Mouse (Mus musculus): Measurements from ENCODE around the gene Ubr1.
A peak's percentile ranks its signal among the peaks of the same experiment; 100 is the strongest.
"Not testable (repeated sequence)": the region's sequence is repeated elsewhere in the genome, so short reads cannot be mapped to it uniquely, and the experiment has no call there.

Gene Ubr1

DNA sequence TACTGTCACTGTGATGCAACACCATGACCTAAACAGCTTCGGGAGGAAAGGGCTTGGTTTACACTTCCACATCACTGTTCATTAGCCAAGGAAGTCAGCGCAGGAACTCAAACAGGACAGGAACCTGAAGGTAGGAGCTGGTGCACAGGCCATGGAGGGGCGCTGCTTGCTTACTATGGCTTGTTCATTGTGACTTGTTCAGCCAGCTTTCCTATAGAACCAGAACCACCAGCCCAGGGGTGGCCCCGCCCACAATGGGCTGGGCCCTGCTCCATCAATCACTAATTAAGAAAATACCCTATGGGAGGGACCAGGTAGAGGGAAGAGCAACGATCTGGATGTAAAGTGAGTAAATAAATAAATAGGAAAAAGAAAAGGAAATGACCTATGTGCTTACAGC, 2.4 kb upstream of the Ubr1 start:
- no peak for DNase-seq

DNA sequence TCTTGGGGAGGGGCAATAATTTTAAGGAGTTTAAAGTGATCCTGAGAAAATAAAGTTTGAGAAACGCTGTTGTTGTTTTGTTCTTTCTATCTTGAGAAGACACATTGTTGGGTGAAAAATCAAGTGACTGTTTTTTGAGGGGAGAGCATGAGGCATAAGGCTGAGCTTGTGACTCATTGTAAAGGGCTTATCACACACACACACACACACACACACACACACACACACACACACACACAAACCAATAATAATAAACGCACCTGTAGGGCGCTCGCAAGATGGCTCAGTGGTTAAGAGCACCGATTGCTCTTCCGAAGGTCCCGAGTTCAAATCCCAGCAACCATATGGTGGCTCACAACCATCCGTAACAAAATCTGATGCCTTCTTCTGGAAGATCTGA, 1.7 kb upstream of the Ubr1 start:
- not testable (repeated sequence) for DNase-seq

DNA sequence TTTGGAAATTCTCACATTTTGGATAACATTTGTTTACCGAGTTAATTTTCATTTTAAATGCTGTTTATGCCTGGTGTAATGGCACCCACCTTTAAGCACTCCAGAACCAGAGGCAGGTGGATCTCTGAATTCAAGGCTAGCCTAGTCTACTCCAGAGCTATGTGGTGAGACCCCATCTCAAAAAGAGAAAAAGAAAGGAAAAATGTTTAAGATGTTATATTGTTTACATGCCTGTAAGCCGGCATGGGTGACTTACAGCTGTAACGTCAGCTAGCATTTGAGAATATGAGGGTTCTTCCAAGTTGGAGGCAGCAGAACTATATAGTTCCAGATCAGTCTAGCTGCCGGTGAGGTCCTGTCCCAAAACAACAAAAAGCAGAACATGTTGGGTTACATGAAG, 1.3 kb upstream of the Ubr1 start:
- no peak for DNase-seq

DNA sequence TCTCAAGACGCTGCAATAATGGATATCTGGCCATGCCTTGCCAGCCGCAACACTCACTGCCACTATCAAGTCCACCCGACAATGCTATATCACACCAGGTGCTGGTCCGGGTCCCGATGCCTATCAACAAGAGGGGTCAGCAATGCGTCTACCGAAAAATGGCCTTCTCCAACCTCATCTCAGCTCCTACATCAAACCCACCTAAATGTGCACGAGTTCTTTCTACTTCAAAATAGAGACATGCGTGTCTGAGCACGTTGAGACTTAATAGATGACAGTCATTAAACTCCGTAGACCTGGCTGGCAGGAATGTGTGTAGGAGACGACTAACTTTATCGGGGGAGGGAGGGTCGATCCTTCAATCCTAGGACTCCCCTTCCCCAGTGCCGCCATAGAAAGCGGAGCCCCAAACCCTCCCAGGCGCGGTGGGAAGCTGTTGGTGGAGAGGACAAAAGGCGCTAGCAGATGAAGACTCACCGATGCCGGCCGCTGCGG, 423 bp downstream of the Ubr1 start:
- DNase-seq: no peak

DNA sequence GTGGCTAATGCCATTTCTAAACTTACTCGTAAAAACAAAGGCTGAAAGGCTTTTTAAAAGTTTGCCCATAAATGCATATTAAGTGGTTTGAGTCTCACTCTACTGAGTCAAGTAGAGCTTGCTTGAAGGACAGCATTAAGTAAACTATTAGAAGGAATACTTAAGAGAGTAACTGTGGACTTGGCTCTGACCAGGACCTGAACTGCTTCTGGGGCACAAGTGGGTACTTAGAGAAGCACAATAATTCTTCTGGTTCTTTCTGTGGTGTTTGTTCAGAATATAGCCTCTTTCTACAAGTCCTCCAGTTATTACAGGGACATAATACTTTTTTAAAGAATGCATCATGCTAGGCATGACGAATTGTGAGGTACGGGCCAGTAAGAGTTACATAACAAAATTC, 5.0 kb downstream of the Ubr1 start:
- DNase-seq: no peak

DNA sequence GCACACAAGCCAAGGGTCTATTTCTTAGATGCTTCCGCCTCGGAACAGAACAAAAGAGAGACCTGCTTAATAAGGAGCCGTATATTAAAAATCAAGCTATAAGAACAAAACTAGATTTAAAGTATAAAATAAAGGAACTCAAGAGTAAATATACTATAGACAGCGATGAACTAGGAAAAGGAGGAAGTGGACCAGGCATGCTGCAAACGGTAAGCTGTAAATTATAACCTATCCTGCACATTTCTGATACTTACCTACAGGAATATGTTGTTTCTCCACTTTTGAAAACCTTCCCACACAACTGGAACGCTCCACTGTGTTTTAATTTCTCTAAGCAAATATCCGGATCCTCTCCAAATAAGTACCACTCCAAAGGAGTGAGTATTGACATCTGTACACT, 7.4 kb downstream of the Ubr1 start:
- DNase-seq: no peak

DNA sequence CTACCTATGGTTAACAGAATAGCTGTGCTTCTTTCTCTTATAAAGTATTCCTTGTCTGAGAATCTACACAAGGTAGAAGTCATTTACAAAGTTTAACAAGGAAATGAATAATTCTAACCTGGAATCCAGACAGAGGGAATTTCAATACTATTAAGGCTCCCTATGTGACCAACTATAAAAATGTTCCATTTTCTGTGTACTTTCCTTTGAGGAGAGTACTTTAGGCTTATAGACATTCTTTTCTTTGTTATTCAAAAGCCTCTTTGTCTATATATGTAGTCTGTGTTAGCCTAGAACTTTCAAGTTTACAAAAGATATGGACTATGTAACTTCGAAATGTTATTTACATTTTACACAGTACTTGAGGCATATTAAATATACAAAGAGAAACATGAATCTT, 10.3 kb downstream of the Ubr1 start:
- no peak for DNase-seq

DNA sequence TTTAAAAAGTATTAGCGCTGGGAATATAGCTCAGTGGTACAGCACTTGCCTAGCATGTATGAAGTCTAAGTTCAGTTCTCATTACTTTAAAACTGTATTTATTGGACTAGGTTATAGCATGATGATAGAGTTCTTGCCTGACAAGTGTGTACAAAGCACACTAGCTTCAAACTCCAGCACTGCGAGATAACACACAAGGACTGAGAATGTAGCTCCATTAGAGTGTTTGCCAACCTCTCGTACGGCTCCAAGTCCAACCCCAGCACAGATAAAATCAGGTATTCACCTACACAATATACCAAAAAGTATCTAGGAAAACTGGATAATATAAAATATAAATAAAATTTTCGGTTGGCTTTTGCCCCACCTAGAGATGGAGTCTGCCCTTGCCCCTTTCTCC, 10.7 kb downstream of the Ubr1 start:
- DNase-seq: no peak

DNA sequence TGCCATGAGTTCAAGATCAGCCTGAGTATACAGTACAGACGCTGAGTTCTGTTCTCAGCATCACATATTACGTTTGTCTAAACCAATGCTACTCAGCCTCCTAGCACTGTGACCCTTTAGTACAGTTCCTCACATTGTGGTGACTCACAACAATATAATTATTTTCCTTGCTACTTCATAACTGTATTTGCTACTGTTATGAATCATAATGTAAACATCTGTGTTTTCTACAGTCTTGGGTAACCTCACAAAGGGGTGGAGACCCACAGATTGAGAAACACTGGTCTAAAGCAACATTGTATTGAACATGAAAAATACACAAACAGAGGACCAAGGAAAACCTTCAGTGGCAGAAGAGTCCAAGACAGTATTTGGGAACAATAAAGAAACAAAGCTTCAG, 11.2 kb downstream of the Ubr1 start:
- DNase-seq: no peak

DNA sequence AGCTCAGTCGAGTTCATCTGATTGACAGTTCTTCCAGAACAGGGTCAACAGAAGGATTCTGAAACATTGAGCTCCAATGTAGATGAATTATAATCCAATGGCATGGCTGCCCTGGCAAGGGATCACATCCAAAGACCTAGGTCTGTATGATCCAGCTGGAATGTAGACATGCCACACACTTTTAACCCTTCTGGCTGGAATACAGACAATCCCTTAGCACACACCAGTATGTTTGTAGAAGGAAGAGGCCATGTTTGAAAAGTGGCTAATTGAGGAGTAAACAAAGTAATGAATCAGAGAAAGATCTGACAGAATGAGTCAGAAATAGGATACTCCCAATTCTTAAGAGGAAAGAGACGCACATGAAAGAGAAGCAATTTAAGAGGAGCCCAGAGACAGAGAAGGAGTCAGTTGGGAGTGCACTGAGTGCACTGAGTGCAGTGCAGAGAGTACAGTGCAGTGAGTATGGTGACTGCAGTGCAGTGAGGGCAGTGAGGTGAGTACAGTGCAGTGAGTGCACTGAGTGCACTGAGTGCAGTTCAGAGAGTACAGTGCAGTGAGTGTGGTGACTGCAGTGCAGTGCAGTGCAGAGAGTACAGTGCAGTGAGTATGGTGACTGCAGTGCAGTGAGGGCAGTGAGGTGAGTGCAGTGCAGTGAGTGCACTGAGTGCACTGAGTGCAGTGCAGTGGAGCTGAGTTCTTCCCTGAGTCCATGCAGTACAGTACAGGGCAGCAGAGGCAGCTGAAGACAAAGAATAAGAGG, 18.2 kb downstream of the Ubr1 start:
- no peak for DNase-seq

DNA sequence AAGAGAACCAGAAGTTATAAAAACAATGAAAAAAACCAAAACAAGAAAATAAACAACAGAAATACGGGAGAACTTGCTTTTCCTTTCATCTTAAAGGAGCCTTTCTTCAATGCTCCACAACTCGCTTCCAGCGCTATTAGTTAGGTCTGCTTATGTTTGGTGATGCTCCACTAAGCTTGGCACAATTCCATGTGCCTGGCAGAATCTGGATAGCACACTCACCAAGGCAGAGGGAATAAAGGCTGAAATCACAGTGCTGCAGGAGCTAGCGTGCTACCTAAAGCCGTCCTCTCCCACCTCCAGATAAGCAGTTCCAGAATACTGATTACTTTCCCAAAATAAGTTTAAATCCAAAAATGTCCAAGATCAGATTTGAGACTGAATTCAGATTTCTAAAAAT, 19.3 kb downstream of the Ubr1 start:
- no peak for DNase-seq

DNA sequence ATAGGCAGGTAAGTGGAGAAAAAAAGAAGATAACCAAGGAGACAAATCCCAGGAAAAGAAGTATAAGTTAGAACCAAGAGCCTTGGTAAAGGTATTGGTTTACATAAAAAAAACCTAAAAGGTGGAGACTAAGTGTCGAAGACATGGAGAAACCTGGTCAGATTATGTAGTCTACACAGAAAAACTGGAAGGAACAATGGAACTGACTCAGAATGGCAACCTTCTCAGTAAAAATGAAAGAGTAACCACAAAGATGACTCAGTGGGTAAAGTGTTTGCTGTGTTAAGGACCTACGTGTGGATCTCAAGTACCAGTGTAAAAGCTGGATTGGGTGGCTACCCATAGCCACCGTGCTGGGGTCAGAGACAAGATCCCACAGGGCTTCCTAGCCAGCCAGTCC, 37.5 kb downstream of the Ubr1 start:
- no peak for DNase-seq

DNA sequence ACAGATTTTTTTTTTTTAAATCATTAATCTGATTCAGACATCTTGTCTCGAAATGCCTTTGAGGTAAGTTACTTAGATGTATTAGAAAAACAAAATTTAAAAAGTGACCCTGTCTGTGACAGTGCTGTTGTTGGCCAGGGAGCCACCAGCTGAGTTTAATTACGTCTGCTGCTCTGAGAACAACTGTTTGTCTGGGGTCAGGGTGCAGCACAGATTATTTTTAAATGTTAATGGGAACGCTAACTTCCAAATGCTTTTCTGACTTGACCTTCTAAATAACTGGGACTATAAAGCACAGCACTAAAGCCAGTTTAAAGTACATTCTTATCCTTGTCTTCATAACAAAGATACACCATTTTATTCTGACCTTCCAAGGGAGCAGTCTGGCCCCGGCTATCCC, 61.0 kb downstream of the Ubr1 start:
- no peak for DNase-seq

DNA sequence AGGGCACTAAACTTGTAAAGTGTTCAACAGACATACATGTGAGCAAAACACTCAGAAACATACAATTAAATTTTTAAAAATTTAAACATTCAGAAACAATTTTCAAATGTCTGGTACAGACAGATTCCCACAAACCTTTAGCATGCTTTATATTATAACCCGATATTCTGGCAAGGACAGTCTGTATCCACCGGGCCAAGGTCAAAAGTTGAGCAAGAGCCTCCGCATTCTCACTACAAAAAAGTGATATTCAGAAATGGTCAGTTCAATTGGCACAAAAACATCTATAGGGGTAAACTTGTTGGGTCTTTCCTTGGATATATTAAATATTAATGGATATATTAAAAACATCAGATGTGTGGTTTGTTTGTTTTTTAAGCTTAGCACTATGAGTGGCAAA, 74.2 kb downstream of the Ubr1 start:
- DNase-seq: no peak

DNA sequence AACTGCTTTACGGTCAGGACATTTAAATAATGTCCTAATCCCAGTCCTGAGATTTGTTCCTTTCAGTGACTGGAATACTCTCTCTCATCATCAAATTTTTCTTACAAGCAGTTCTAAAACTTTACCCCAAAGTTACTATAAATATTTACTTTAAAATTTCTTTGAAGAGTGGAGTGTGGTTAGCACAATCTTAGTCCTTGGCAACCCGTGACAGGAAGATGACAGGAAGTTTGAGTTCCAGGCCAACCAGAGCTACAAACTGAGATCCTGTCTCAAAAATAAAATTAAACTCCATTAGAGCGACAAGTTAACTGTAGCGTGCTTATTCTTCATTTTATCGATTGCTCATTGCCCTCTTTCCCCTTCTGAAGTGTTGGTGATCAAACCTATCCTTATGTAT, 82.9 kb downstream of the Ubr1 start:
- DNase-seq: peak; percentile 39

DNA sequence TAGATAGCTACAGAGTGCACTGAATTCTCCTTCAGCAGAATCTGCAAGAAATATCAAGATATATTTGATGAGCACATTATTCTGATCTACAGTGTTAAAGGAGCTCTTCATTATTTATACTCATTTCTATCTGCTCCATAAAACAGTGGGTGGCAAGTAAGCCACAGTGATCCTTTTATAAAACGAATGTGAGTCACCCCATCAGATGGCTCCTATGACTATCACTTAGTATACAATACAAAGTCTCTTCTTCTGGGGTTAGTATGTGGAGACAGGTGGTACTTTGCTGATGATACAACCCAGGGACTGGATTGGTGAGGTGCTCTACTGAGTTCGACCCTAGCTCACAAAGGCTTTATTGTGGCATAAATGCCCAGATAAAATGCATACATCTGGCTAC, 97.3 kb downstream of the Ubr1 start:
- DNase-seq: no peak

DNA sequence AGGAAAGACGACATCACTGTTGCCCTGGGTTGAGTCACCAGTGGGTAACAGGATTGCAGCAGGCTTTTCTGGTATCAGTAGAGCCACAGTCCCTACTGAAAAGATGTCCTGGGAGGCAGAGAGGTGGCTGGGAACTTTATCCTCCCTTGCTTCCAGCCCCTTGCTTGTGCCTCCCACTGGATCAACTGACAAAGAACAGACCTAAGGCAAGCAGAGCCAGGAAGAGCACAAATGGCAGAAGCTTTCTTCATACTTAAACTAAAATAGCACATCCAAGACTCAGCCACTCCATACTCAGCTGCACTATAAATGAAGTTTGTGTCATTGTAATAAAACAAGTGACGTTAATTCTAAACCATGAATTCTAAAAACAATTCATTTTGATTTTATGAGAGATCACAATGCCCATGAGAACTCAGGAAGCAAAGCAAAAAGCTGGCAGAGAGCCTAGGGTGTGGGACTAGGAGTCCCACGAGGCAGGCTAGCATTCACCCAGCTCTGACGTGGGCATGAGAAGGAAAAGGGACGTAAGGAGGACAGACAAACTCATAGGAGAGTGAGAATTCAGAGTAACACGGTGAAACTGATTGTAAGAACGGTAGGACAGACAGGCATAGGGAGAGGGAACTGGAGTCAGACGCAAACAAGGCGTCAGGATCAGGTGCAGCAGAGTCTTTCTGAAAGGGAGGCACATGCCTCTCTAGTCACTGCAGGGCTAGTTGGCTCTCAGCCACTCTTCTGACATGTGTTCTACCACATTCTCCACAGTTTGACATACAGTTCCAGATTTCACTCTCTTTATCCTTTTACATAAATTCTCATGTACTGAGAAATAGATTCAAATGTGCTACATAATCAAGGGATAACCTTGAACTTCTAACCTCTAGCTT, 98.8 kb downstream of the Ubr1 start:
- DNase-seq: peak; percentile 64

DNA sequence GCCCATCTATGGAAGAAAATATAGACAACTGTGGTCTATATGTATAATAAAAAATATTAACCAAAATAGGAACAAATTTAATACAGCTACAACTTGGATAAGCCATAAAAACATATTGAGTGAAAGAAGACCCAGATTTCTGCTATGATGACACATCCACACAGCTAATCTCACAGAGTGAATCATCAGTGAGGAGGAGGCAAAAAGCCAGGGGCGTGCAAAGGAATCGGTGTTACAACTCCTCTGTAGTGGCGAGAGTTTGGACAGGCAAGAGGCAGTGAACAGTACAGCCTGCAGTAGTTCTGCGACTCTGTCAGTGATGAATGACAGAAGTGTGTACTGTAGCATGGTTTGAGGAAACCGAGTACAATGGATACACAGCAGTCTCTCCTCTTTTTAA, 103.2 kb downstream of the Ubr1 start:
- no peak for DNase-seq

DNA sequence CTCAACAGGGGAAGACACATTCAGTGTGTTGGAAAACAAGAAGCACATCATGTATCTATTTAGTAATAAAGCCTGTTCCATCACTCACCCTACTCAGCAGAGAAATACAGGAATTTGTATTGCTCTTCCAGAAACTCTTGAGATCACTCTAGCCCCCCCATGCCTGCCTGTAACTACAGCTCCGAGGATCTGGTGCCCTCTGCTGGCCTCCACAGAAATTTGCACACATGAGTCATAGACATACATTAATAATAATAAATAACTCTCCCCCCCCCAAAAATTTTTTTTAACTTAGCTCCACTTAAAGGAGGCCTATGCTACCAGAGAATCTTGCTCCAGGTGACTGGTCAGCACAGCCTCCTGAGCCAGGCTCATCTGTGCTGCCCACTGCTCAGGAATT, 104.0 kb downstream of the Ubr1 start:
- peak; percentile 44 for DNase-seq

DNA sequence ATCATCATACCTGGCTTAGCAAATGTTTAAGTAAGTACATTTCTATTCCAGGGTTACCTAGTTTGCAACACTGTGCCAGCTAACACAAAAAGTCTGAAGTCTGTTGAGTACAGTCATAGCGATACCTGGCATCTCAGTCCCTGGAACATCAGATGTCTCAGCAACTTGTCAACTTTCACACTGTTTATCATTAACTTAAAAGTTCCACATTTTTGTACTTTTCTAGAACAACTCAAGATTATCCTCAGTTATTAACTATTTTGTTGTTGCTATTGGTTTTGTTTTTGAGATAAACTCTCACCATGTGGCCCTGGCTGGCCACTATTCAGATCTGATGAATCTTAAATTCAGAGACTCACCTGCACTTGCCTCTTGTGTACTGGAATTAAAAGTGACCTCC, 107.1 kb downstream of the Ubr1 start:
- no peak for DNase-seq

DNA sequence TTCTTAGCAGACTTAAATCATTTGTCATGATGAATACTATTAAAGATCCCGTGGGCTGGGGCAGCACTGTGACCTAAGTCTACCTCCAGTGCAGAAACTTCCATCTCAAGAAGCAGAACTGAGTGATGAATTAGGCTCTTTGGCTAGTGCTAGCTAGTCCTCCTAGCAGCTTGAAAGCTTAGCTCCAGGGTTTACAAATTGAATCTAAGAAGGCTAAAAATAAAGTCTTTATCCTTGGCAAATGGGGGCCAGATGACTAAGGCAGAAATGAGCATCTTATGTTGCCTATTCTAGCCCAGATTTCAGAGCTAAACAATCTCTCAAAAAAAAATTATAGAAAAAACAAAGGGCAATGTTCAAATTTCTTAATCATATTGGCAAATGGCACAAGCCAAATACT, 109.8 kb downstream of the Ubr1 start:
- no peak for DNase-seq

DNA sequence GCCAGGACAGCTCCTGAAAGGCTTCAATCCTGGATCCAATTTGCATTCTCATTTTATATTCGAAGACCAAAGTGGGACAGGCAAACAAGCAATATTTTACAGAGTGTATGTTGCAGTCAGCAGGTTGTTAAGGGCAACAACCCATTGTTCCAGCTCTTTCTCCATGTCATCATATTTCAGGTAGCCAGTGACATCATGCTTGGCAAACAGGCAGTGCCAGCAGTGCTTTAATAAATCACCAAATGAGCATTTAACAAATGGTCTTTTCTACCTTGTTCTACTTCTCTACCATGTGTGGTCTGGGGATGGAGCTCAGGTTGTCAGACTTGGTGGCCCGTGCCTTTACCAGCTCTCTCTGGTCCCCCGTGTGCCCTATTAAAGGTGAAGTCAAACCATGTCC, 112.4 kb downstream of the Ubr1 start:
- no peak for DNase-seq

DNA sequence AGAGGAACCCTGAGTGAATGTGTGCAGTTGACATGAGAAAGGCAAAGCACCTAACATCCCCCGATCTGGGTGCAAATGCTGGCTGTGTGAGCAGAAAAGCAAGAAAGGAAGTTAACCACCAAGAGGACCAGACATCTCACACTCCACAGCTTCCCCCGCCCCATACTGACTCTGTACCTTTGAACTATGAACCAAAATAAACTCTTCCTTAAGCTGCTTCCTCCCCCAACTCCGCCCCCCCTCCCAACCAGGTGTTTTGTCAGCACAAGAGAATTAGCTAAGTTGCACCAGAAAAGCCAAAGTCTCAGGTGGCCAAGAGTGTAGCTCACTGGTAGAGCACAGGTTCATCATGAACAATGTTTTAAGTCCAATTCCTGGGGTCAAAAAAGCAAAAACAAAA, 117.4 kb downstream of the Ubr1 start:
- no peak for DNase-seq

DNA sequence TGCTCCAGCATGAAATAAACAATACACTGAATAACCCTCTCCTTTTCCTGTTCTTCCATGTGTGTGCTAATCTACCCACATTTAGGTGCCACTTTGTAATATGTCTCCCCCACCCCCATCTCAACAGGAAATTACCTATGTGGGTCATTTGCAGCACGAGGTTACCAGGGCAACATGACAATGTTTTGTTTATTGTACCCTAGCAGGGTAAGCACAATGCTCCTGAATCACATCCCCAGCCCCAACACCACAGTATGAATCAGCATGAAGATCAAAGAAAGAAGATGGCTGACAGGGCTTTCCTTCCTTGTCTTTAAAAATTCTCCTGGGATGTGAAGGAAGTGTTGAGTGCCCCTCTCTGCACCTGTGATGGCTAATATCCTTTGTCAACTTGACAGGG, 117.9 kb downstream of the Ubr1 start:
- no peak for DNase-seq

Measured in lung, postnatal 10 days (tissue).